Mouse (Mus musculus) limb, embryonic 10.5 days (tissue): ENCODE measurements around the gene Rpl29. TPM values are rescaled to one million over a fixed set of nuclear protein-coding genes. Genes with fewer than 3 reads are reported as not detected.

Experiments
- DNase-seq: peaks from one replicate; pipeline ENCODE4 v3.0.0-alpha.2; 2017; ENCODE audit warnings: low spot score
- H3K27ac ChIP-seq: fragments of 300-500 bp; sonication (generic); 2 replicates; pipeline ENCODE4 v1.5.1; 2016; ENCODE audit warnings: mild to moderate bottlenecking
- H3K27me3 ChIP-seq: fragments of 300-500 bp; sonication (generic); 2 replicates; pipeline ENCODE4 v1.6.1; 2016; ENCODE audit warnings: low read depth, mild to moderate bottlenecking; ENCODE audit not compliant: poor library complexity, severe bottlenecking
- H3K36me3 ChIP-seq: fragments of 300-500 bp; sonication (generic); 2 replicates; pipeline ENCODE4 v1.6.1; 2016; ENCODE audit warnings: mild to moderate bottlenecking, moderate library complexity
- H3K4me1 ChIP-seq: fragments of 300-500 bp; sonication (generic); 2 replicates; pipeline ENCODE4 v1.6.1; 2016
- H3K4me3 ChIP-seq: fragments of 300-500 bp; sonication (generic); 2 replicates; pipeline ENCODE4 v1.5.1; 2016; ENCODE audit warnings: mild to moderate bottlenecking, moderate library complexity
- H3K9me3 ChIP-seq: fragments of 300-500 bp; sonication (generic); replicated peaks from 2 replicates; pipeline ENCODE4 v1.6.1; 2016; ENCODE audit warnings: mild to moderate bottlenecking
- WGBS: fragments of 180-500 bp; shearing (Covaris S2); methylation state at CpG from one replicate; pipeline ENCODE4 v1.1.7; 2016; 5-methylcytosine and 5-hydroxymethylcytosine counted together
- polyA plus RNA-seq: library from polyadenylated mRNA; unstranded; fragments of >200 nt; fragmentation: Nextera tagmentation; extraction: Ambion mirVana; gene quantifications from 2 replicates; pipeline ENCODE4 v1.2.1, GENCODE M21; 2016

The Rpl29 gene
- polyA plus RNA-seq, 1 experiment from 2014 or later = 1,033 TPM

DNA sequence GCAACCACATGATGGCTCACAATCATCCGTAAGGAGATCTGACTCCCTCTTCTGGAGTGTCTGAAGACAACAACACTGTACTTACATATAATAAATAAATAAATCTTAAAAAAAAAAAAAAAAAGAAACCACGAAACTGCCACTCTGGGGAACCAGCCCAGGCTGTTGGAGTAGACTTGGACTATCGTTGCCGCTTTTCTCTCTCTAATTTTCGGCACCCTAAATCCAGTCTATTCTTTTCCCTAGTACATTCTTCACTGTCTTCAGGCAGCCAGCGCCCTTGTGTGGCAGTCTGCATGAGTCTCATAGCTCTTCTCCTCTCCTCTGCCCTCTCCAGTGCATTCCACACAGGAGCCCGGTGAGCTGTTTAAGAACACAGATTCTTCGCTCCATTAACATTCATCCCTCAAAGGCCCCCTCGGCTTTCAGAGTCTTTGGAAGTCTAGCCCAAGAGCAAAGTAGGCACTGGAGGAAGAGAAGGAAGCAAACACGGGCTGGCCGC, 484 bp upstream of the Rpl29 start:
- Histone ChIP-seq H3K4me3 (peak overlapping the region; percentile 89), H3K9me3 (no peaks in the 10 kb centered on the region), H3K27ac (peak overlapping the region; percentile 97), H3K36me3 (peaks cover 35% of the 10 kb centered on the region), H3K4me1 (peaks cover 20% of the 10 kb centered on the region), H3K27me3 (no peaks in the 10 kb centered on the region)
- 28% methylated on average over 11 of the region's 11 CpGs for WGBS
- DNase-seq = no peak

DNA sequence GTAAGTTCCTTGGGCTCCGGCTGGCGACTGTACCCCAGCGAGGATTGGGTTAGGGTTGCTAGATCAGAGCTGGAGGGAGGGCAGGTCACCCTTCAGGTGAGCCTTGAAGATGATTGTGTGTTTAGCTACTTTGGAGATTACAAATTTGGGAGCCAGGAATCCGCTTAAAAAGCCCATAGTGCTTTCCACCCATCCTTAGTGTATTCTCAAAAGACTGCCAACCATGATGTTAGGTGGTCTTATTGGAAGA, 686 bp downstream of the Rpl29 start:
- H3K4me1 ChIP-seq = peaks cover 20% of the 10 kb centered on the region
- WGBS = 3% methylated on average over 4 of the region's 4 CpGs
- H3K27me3 ChIP-seq = no peaks in the 10 kb centered on the region
- DNase-seq = no peak
- no peaks in the 10 kb centered on the region for H3K9me3 ChIP-seq
- H3K36me3 ChIP-seq = peaks cover 46% of the 10 kb centered on the region
- H3K4me3 ChIP-seq = peak overlapping the region; percentile 89
- peak overlapping the region; percentile 97 for H3K27ac ChIP-seq

GRCm38 (mm10) chr9:106433389-106433788, 4.1 kb downstream of the Rpl29 start:
- Histone ChIP-seq H3K4me3 (no peak overlapping the region), H3K4me1 (peaks cover 37% of the 10 kb centered on the region), H3K27me3 (no peaks in the 10 kb centered on the region), H3K9me3 (no peaks in the 10 kb centered on the region), H3K27ac (no peak overlapping the region), H3K36me3 (peaks cover 51% of the 10 kb centered on the region)
- WGBS = 73% methylated on average over 7 of the region's 7 CpGs
- no peak for DNase-seq

GRCm38 (mm10) chr9:106436566-106436965, 7.3 kb downstream of the Rpl29 start:
- DNase-seq = no peak
- Histone ChIP-seq H3K9me3 (no peaks in the 10 kb centered on the region), H3K4me3 (no peak overlapping the region; the same call in 1 of the 2 replicates), H3K36me3 (peaks cover 41% of the 10 kb centered on the region), H3K27me3 (no peaks in the 10 kb centered on the region), H3K4me1 (peaks cover 31% of the 10 kb centered on the region), H3K27ac (no peak overlapping the region)
- 91% methylated on average over 9 of the region's 9 CpGs for WGBS

DNA sequence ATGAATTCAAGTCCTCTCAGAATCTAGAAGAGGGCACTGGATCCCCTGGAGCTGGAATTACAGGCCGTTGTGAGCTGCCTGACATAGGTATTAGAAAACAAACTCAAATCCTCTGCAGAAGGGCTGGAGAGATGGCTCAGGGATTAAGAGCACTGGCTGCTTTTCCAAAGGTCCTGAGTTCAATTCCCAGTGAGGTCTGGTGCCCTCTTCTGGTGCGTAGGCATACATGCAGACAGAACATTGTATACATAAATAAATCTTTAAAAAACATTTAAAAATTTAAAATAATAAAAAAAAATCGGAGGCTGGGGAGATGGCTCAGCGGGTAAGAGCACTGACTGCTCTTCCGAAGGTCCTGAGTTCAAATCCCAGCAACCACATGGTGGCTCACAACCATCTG, 13.4 kb downstream of the Rpl29 start:
- H3K4me3 ChIP-seq = no peak overlapping the region
- DNase-seq = no peak
- WGBS = 78% methylated on average over 5 of the region's 5 CpGs

DNA sequence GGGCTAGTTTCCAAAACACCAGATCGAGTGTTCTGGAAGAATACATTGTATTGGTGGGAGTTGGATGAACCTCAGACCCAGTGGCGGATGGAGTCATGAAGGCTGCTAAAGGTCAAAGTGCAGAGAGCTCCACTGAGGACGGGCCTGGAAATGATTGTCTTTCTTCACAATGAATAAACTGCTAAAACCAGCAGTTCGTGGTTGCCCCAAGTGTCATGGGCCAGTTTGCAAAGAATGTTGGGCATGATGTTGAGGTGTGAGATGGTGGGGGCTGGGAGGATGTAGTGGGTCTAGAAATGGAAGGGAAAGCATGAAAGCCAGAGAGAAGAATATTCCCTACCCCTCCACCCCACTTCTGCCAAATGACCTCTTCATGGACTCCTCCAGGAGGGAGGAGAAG, 15.6 kb downstream of the Rpl29 start:
- Histone ChIP-seq H3K9me3 (no peaks in the 10 kb centered on the region), H3K4me1 (peaks cover 44% of the 10 kb centered on the region), H3K4me3 (no peak overlapping the region), H3K36me3 (0 out of 2 replicates have a peak, but pooled peaks cover 4% of the 10 kb centered on the region), H3K27ac (no peak overlapping the region), H3K27me3 (no peaks in the 10 kb centered on the region)
- WGBS = 81% methylated on average over 4 of the region's 4 CpGs
- no peak for DNase-seq

More for the DNA sequence above, 13.4 kb downstream of the Rpl29 start:
- no peaks in the 10 kb centered on the region for H3K9me3 ChIP-seq
- 0 out of 2 replicates have a peak, but pooled peaks cover 3% of the 10 kb centered on the region for H3K36me3 ChIP-seq
- H3K4me1 ChIP-seq = peaks cover 37% of the 10 kb centered on the region
- no peak overlapping the region for H3K27ac ChIP-seq
- no peaks in the 10 kb centered on the region for H3K27me3 ChIP-seq

- no peaks in the 10 kb centered on the region for H3K9me3 ChIP-seq
- peak; percentile 94 for DNase-seq
- WGBS = under 1% methylated on average over 24 of the region's 24 CpGs
- H3K4me1 ChIP-seq = peaks cover 69% of the 10 kb centered on the region
- H3K27me3 ChIP-seq = no peaks in the 10 kb centered on the region
- 0 out of 2 replicates have a peak, but pooled peaks cover 3% of the 10 kb centered on the region for H3K36me3 ChIP-seq
- H3K4me3 ChIP-seq = peak within 1 kb of the TSS; percentile 54
- H3K27ac ChIP-seq = peak within 1 kb of the TSS; percentile 81
Observed at GRCm38 (mm10) chr9:106447348-106447747, 18.1 kb downstream of the Rpl29 start, which contains the start of the genes Abhd14b and Abhd14a. Abhd14b (plus strand) TSS chr9:106447459. Abhd14a (minus strand) TSS chr9:106447678.

GRCm38 (mm10) chr9:106447951-106448350, 18.7 kb downstream of the Rpl29 start:
- no peaks in the 10 kb centered on the region for H3K27me3 ChIP-seq
- peak overlapping the region; percentile 81 for H3K27ac ChIP-seq
- H3K4me3 ChIP-seq = peak overlapping the region; percentile 54
- DNase-seq = no peak
- H3K36me3 ChIP-seq = 0 out of 2 replicates have a peak, but pooled peaks cover 3% of the 10 kb centered on the region
- H3K9me3 ChIP-seq = no peaks in the 10 kb centered on the region
- 34% methylated on average over 9 of the region's 9 CpGs for WGBS
- peaks cover 75% of the 10 kb centered on the region for H3K4me1 ChIP-seq

DNA sequence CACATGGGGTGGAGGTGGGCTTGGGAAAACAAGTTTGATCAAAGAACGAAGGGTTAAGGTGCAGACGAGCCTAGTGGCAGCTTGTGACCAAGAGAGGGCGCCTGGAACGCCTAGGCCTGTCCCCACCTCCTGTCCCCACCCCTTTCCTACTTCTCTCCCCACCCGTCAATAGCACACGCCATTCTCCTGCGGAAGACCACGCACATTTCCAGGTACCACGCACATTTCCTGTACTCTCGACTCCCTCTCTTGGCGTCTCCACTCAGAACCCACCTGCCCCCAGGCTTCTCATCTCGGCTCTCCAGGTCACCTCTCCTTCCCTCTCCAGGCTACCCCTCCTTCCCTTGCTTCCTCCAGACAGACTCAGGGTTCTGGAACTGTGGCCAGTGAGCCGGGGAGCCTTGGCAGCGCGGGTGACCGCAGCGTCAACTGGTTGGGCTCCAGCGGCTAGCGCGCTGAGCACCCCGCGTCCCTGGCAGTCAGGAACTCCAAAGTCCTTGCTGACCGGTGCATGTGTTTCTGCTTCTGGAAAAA, 19.3 kb downstream of the Rpl29 start:
- no peaks in the 10 kb centered on the region for H3K27me3 ChIP-seq
- peak overlapping the region; percentile 54 for H3K4me3 ChIP-seq
- DNase-seq = peak; percentile 72
- peak overlapping the region; percentile 81 for H3K27ac ChIP-seq
- no peaks in the 10 kb centered on the region for H3K9me3 ChIP-seq
- H3K4me1 ChIP-seq = peaks cover 80% of the 10 kb centered on the region
- 0 out of 2 replicates have a peak, but pooled peaks cover 3% of the 10 kb centered on the region for H3K36me3 ChIP-seq
- WGBS = 1% methylated on average over 23 of the region's 23 CpGs

- peaks cover 87% of the 10 kb centered on the region for H3K4me1 ChIP-seq
Observed at GRCm38 (mm10) chr9:106449947-106450346, 20.7 kb downstream of the Rpl29 start.

DNA sequence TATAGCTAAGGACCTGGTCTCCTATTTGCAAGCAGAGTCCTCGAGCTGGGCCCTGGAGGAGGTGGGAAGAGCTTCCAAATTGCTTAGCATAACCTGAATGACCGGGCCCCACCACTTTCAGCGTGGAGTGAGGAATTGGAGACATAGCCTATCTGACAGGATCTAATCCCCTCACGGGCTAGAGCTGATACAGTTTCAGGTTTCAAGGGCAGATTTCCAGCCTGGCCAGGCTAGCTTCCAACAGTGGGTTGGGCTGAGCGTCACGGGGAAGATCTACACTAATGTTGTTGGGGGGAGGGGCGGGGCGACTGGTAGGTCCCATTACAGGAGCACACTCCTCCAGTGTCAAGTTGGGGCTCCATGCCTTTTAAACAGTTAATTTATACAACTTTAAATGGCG, 21.4 kb downstream of the Rpl29 start:
- Histone ChIP-seq H3K36me3 (0 out of 2 replicates have a peak, but pooled peaks cover 3% of the 10 kb centered on the region), H3K27ac (peak overlapping the region; percentile 65), H3K9me3 (no peaks in the 10 kb centered on the region), H3K4me3 (peak overlapping the region; percentile 90), H3K27me3 (no peaks in the 10 kb centered on the region), H3K4me1 (peaks cover 87% of the 10 kb centered on the region)
- peak; percentile 62 for DNase-seq
- WGBS = 4% methylated on average over 9 of the region's 9 CpGs

More at GRCm38 (mm10) chr9:106449947-106450346, 20.7 kb downstream of the Rpl29 start:
- Histone ChIP-seq H3K27ac (peak overlapping the region; percentile 65), H3K27me3 (no peaks in the 10 kb centered on the region), H3K4me3 (peak overlapping the region; percentile 90; the same call in 1 of the 2 replicates), H3K9me3 (no peaks in the 10 kb centered on the region), H3K36me3 (0 out of 2 replicates have a peak, but pooled peaks cover 3% of the 10 kb centered on the region)
- DNase-seq = no peak
- 90% methylated on average over 8 of the region's 8 CpGs for WGBS

- H3K27ac ChIP-seq = peak overlapping the region; percentile 94
- H3K4me1 ChIP-seq = peaks cover 90% of the 10 kb centered on the region
- no peaks in the 10 kb centered on the region for H3K9me3 ChIP-seq
- H3K27me3 ChIP-seq = no peaks in the 10 kb centered on the region
- 69% methylated on average over 11 of the region's 11 CpGs for WGBS
- peaks cover 8% of the 10 kb centered on the region for H3K36me3 ChIP-seq
- DNase-seq = no peak
- H3K4me3 ChIP-seq = peak overlapping the region; percentile 90
Observed at GRCm38 (mm10) chr9:106451298-106451697, 22.0 kb downstream of the Rpl29 start.

GRCm38 (mm10) chr9:106451899-106452298, 22.6 kb downstream of the Rpl29 start:
- Histone ChIP-seq H3K4me3 (peak overlapping the region; percentile 90), H3K4me1 (peaks cover 93% of the 10 kb centered on the region), H3K36me3 (peaks cover 14% of the 10 kb centered on the region), H3K27me3 (no peaks in the 10 kb centered on the region), H3K9me3 (no peaks in the 10 kb centered on the region), H3K27ac (peak overlapping the region; percentile 94)
- DNase-seq = no peak
- 41% methylated on average over 2 of the region's 2 CpGs for WGBS
